Mouse (Mus musculus) frontal cortex, adult (tissue): ENCODE data around the gene Arrdc5.
A peak's percentile ranks its signal among the peaks of the same experiment; 100 is the strongest.

Source experiments
- ATAC-seq: cut with Nextera tagmentation; 2 replicates; pipeline ENCODE4 v1.9.2; 2017; ENCODE audit warnings: mild to moderate bottlenecking, moderate library complexity, mixed read lengths; ENCODE audit not compliant: low TSS enrichment

Gene Arrdc5

GRCm38 (mm10) chr17:56303847-56304586 lies 3.9 kb upstream of the Arrdc5 start:
- ATAC-seq: peak; percentile 95

GRCm38 (mm10) chr17:56303160-56303846 lies 3.2 kb upstream of the Arrdc5 start, which contains the start of gene Uhrf1:
Uhrf1 (plus strand) TSS chr17:56303321.
- no peak for ATAC-seq

- ATAC-seq: no peak
These were observed 2.4 kb upstream of the Arrdc5 start for GRCm38 (mm10) chr17:56302363-56302996.

GRCm38 (mm10) chr17:56298238-56298637 lies 1.8 kb downstream of the Arrdc5 start:
- no peak for ATAC-seq

GRCm38 (mm10) chr17:56296201-56296600 lies 3.9 kb downstream of the Arrdc5 start:
- ATAC-seq: no peak

GRCm38 (mm10) chr17:56294241-56294640 lies 5.8 kb downstream of the Arrdc5 start:
- ATAC-seq: no peak

GRCm38 (mm10) chr17:56293291-56293690 lies 6.8 kb downstream of the Arrdc5 start:
- no peak for ATAC-seq

GRCm38 (mm10) chr17:56292531-56293222 lies 7.4 kb downstream of the Arrdc5 start, which contains the start of gene Plin3:
Plin3 (minus strand) TSS chr17:56292873.
- ATAC-seq: no peak

GRCm38 (mm10) chr17:56291826-56292475 lies 8.1 kb downstream of the Arrdc5 start:
- no peak for ATAC-seq

- peak; percentile 58 for ATAC-seq
These were observed 8.9 kb downstream of the Arrdc5 start for GRCm38 (mm10) chr17:56291171-56291511.

GRCm38 (mm10) chr17:56290388-56291170 lies 9.5 kb downstream of the Arrdc5 start:
- 0 out of 2 replicates have a peak, but pooled peaks have one; percentile 21 for ATAC-seq

- no peak for ATAC-seq
These were observed 10.4 kb downstream of the Arrdc5 start for GRCm38 (mm10) chr17:56289371-56290331.

GRCm38 (mm10) chr17:56288866-56289265 lies 11.2 kb downstream of the Arrdc5 start:
- no peak for ATAC-seq

- ATAC-seq: no peak
These were observed 12.3 kb downstream of the Arrdc5 start for GRCm38 (mm10) chr17:56287830-56288229.

GRCm38 (mm10) chr17:56285995-56286394 lies 14.1 kb downstream of the Arrdc5 start:
- ATAC-seq: no peak

- ATAC-seq: peak; percentile 86
These were observed 16.8 kb downstream of the Arrdc5 start for GRCm38 (mm10) chr17:56283316-56283715.

- ATAC-seq: peak; percentile 38
These were observed 17.3 kb downstream of the Arrdc5 start for GRCm38 (mm10) chr17:56282802-56283201.

- ATAC-seq: no peak
These were observed 18.9 kb downstream of the Arrdc5 start for GRCm38 (mm10) chr17:56281193-56281592.

- no peak for ATAC-seq
These were observed 20.5 kb downstream of the Arrdc5 start for GRCm38 (mm10) chr17:56279481-56280155.
